Mouse (Mus musculus): ENCODE measurements around the gene Ust. TPM values are rescaled to one million over a fixed set of nuclear protein-coding genes. Genes with fewer than 3 reads are reported as not detected.
A peak's percentile ranks its signal among the peaks of the same experiment; 100 is the strongest.

Gene Ust
- total RNA-seq, 2 experiments from 2014 or later = 4.7 to 6.3 TPM

GRCm38 (mm10) chr10:8224641-8225040 is 294.0 kb downstream of the Ust start:
- DNase-seq = no peak

- no peak for DNase-seq
These were observed 294.6 kb downstream of the Ust start for GRCm38 (mm10) chr10:8224046-8224445.

GRCm38 (mm10) chr10:8216946-8217345 is 301.7 kb downstream of the Ust start:
- no peak for DNase-seq

GRCm38 (mm10) chr10:8215181-8215580 is 303.4 kb downstream of the Ust start:
- no peak for DNase-seq

- peak; percentile 79 to 81 for DNase-seq
These were observed 304.7 kb downstream of the Ust start for GRCm38 (mm10) chr10:8213906-8214421.

- DNase-seq = peak in 1 of 2 experiments; percentile 28
These were observed 305.2 kb downstream of the Ust start for GRCm38 (mm10) chr10:8213266-8213905.

- DNase-seq = no peak
These were observed 305.9 kb downstream of the Ust start for GRCm38 (mm10) chr10:8212611-8213226.

GRCm38 (mm10) chr10:8211694-8212093 is 306.9 kb downstream of the Ust start:
- DNase-seq = no peak

- DNase-seq = no peak
These were observed 308.3 kb downstream of the Ust start for GRCm38 (mm10) chr10:8210366-8210765.

- DNase-seq = no peak
These were observed 311.3 kb downstream of the Ust start for GRCm38 (mm10) chr10:8207358-8207757.

- DNase-seq = no peak
These were observed 314.9 kb downstream of the Ust start for GRCm38 (mm10) chr10:8203681-8204080.

- no peak for DNase-seq
These were observed 318.8 kb downstream of the Ust start for GRCm38 (mm10) chr10:8199816-8200215.

GRCm38 (mm10) chr10:8199026-8199756 is 319.4 kb downstream of the Ust start:
- DNase-seq = no peak

- DNase-seq = no peak
These were observed 321.0 kb downstream of the Ust start for GRCm38 (mm10) chr10:8197661-8198060.

GRCm38 (mm10) chr10:8196300-8196699 is 322.3 kb downstream of the Ust start:
- DNase-seq = peak; percentile 65 to 69

GRCm38 (mm10) chr10:8195730-8196129 is 322.9 kb downstream of the Ust start:
- DNase-seq = no peak

GRCm38 (mm10) chr10:8189331-8189981 is 329.2 kb downstream of the Ust start:
- no peak for DNase-seq

GRCm38 (mm10) chr10:8185586-8185985 is 333.0 kb downstream of the Ust start:
- peak in 1 of 2 experiments; percentile 20 for DNase-seq

- no peak for DNase-seq
These were observed 333.9 kb downstream of the Ust start for GRCm38 (mm10) chr10:8184711-8185110.

GRCm38 (mm10) chr10:8183171-8183570 is 335.5 kb downstream of the Ust start:
- no peak for DNase-seq

GRCm38 (mm10) chr10:8181596-8182185 is 336.9 kb downstream of the Ust start:
- no peak for DNase-seq

- DNase-seq = no peak
These were observed 341.0 kb downstream of the Ust start for GRCm38 (mm10) chr10:8177618-8178017.

Measured in adrenal gland, postnatal 36 days (tissue).